15 mouse cellular contexts compared by ENCODE assay signal in the genomic region with DNA sequence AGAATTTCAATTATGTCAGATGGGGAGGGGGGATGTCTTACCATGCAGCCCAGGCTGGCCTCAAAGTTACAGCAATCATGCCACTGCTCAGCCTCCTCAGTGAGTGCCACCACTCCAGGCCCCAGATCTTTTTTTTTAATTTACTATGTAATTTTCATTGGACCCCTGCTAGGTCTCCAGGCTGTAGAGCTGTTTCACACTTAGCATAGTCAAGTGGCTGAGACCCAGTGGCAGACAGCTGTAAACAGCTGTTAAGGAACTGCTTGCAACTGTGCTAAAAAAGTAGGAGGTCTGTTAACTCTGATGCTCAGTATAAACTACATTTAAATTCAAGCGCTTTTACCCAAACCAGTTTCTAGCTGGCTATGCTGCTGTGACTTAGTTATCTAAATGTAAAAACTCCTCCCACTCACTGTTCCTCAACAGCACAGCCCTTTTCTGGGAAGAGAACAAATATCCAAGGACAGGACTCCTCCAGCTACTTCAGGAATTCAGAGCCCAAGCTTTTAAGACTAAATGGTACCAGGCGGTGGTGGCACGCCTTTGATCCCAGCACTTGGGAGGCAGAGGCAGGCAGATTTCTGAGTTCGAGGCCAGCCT. TPM values are rescaled to one million over a fixed set of nuclear protein-coding genes. Genes with fewer than 3 reads are reported as not detected.
A peak's percentile ranks its signal among the peaks of the same experiment; 100 is the strongest.
DNase-seq lines count a peak whose midpoint lies in the region; ATAC-seq and TF ChIP-seq lines count a peak whose summit lies in the region.
"Had no signal": no experiment of that assay in that cellular context is flagged by ENCODE, and none has a peak within 500 bp of the region (broad histone marks: within the 10 kb centered on the region; RNA-seq: fewer than 3 reads in every experiment).

No protein-coding gene starts in this region.

- peaks cover 7% of the 10 kb centered on the region for H3K4me1 ChIP-seq in stomach, embryonic 14.5 days (ENCODE audit: control insufficient read depth, insufficient read depth, low read length)
- 0 out of 2 replicates have a peak, but pooled peaks cover 3% of the 10 kb centered on the region for H3K4me1 ChIP-seq in stomach, postnatal 0 days (replicated peaks; ENCODE audit: control insufficient read depth, insufficient read depth)
- H3K4me1 ChIP-seq: limb, embryonic 13.5 days had no signal

- WGBS in stomach, embryonic 14.5 days, result 79% methylated on average over 4 of the region's 4 CpGs
- WGBS in stomach, postnatal 0 days, result 74% methylated on average over 4 of the region's 4 CpGs

- TF ChIP-seq EP300 in stomach, postnatal 0 days (optimal IDR thresholded peaks at IDR 0.05), result no peak

- no peaks in the 10 kb centered on the region for H3K36me3 ChIP-seq in stomach, embryonic 14.5 days (ENCODE audit: control insufficient read depth, insufficient read depth, low read length)
- no peaks in the 10 kb centered on the region for H3K36me3 ChIP-seq in stomach, postnatal 0 days (ENCODE audit: control insufficient read depth, insufficient read depth, low read length)

- no peaks in the 10 kb centered on the region for H3K9me3 ChIP-seq in stomach, embryonic 14.5 days (ENCODE audit: control insufficient read depth, low read depth, low read length)
- H3K9me3 ChIP-seq in stomach, postnatal 0 days (ENCODE audit: control insufficient read depth, low read length), result no peaks in the 10 kb centered on the region
- H3K9me3 ChIP-seq: heart, embryonic 13.5 days had no signal

- H3K27ac ChIP-seq in stomach, embryonic 14.5 days (ENCODE audit: low read length), result no peak overlapping the region
- no peak overlapping the region for H3K27ac ChIP-seq in stomach, postnatal 0 days (replicated peaks)
- H3K27ac ChIP-seq: heart, embryonic 13.5 days; limb, embryonic 13.5 days had no signal

- DNase-seq in heart, adult 18-20 months, result peak; percentile 53 to 62
- DNase-seq in heart, postnatal 36 days, result no peak
- DNase-seq in kidney, postnatal 14 days, result peak; percentile 29
- DNase-seq in kidney, postnatal 25 days, result no peak
- DNase-seq in stomach, postnatal 0 days (ENCODE audit: low spot score), result no peak
- DNase-seq in ovary, postnatal 14 days (ENCODE audit: low spot score), result no peak
- DNase-seq: B cell, adult 2 months; cerebellum, adult 9-10 months; embryo, embryonic 11 days; kidney, adult 2 months; thymus, postnatal 4 days had no signal

- intact Hi-C loops in heart, postnatal 36 days (cut with DNase I), result no loop called here

- H3K4me3 ChIP-seq in stomach, embryonic 14.5 days (ENCODE audit: low read depth, low read length), result no peak overlapping the region
- no peak overlapping the region for H3K4me3 ChIP-seq in stomach, postnatal 0 days (ENCODE audit: low read depth, low read length)
- H3K4me3 ChIP-seq: heart, embryonic 13.5 days; limb, embryonic 13.5 days had no signal

- ATAC-seq in stomach, embryonic 14.5 days (ENCODE audit: insufficient number of reproducible peaks, insufficient read depth, low FRiP score, low read depth), result peak; percentile 53; the same call in 1 of the 2 replicates
- ATAC-seq in stomach, postnatal 0 days (ENCODE audit: low FRiP score, low TSS enrichment), result no peak
- no peak for ATAC-seq in megakaryocyte progenitor cell, adult 5-6 weeks (replicated peaks; ENCODE audit: poor library complexity)

- no peak overlapping the region for H3K4me2 ChIP-seq in stomach, embryonic 14.5 days (replicated peaks; ENCODE audit: low read depth, low read length)
- no peak overlapping the region for H3K4me2 ChIP-seq in stomach, postnatal 0 days (replicated peaks; ENCODE audit: low read depth)
- H3K4me2 ChIP-seq: heart, embryonic 13.5 days; limb, embryonic 13.5 days had no signal

- TF ChIP-seq CTCF in stomach, postnatal 0 days (IDR thresholded peaks at IDR 0.05; ENCODE audit: low read depth), result no peak

- H3K27me3 ChIP-seq in stomach, embryonic 14.5 days (ENCODE audit: control insufficient read depth, insufficient read depth, low read length), result no peaks in the 10 kb centered on the region
- no peaks in the 10 kb centered on the region for H3K27me3 ChIP-seq in stomach, postnatal 0 days (ENCODE audit: control insufficient read depth, insufficient read depth, low read length)
- H3K27me3 ChIP-seq: heart, embryonic 13.5 days; limb, embryonic 13.5 days had no signal

- H3K9ac ChIP-seq in stomach, embryonic 14.5 days (replicated peaks; ENCODE audit: low read depth, low read length), result no peak overlapping the region
- H3K9ac ChIP-seq in stomach, postnatal 0 days (ENCODE audit: low read length), result no peak overlapping the region
- H3K9ac ChIP-seq: heart, embryonic 13.5 days; limb, embryonic 13.5 days had no signal

RNA-seq across cellular contexts. Expression of gene Zfp292, which starts 9.8 kb away (rescaled TPM):
- total RNA-seq in heart, adult 18-20 months (2021), result 10 to 100 TPM; 12.7 to 14.4 TPM
- 10 to 100 TPM; 15.6 to 15.7 TPM for total RNA-seq in heart, postnatal 36 days (2021)
- polyA plus RNA-seq in stomach, embryonic 14.5 days (2014; fragmentation: Nextera tagmentation; extraction: Ambion mirVana), result 28.3 and 28.9 TPM in 2 replicates
- 5.3 and 5.6 TPM in 2 replicates for polyA plus RNA-seq in stomach, postnatal 0 days (2015; fragmentation: Nextera tagmentation; extraction: Ambion mirVana)
- total RNA-seq in megakaryocyte progenitor cell, adult 5-6 weeks (2015), result 26.6 and 32.5 TPM in 2 replicates
- total RNA-seq in megakaryocyte progenitor cell, adult 5-6 weeks (2017), result 21.5 and 31.3 TPM in 2 replicates

RNA-seq across cellular contexts. Expression of gene Cga, which starts 20.6 kb away (rescaled TPM):
- total RNA-seq in heart, adult 18-20 months (2021), result not detected
- total RNA-seq in heart, postnatal 36 days (2021), result not detected
- polyA plus RNA-seq in stomach, embryonic 14.5 days (2014; fragmentation: Nextera tagmentation; extraction: Ambion mirVana), result not detected in 2 replicates
- polyA plus RNA-seq in stomach, postnatal 0 days (2015; fragmentation: Nextera tagmentation; extraction: Ambion mirVana), result 0.19 TPM in 1 of 2 replicates, not detected in the other
- not detected in 2 replicates for total RNA-seq in megakaryocyte progenitor cell, adult 5-6 weeks (2015)
- not detected in 2 replicates for total RNA-seq in megakaryocyte progenitor cell, adult 5-6 weeks (2017)
- polyA plus RNA-seq: heart, embryonic 13.5 days; kidney, adult 2 months; limb, embryonic 13.5 days had no signal

Comparison
In these comparisons a context has a peak if more than half of its experiments do, and no peak if none do; other contexts are left out.
1. DNase-seq: peak in heart, adult 18-20 months (2 of 2) and kidney, postnatal 14 days (single experiment); none in heart, postnatal 36 days (0 of 2), kidney, postnatal 25 days (0 of 2), stomach, postnatal 0 days (single experiment) and ovary, postnatal 14 days (single experiment).